Mouse (Mus musculus): Measurements from ENCODE around the gene Btnl10.
A peak's percentile ranks its signal among the peaks of the same experiment; 100 is the strongest.

- TF ChIP-seq ZNF384 (IDR thresholded peaks at IDR 0.05; ENCODE audit: low read depth, low read length) (peak; percentile 27; the same call in 1 of the 2 replicates), MAFK (IDR thresholded peaks at IDR 0.05; ENCODE audit: insufficient read depth, low read depth, low read length) (no peak)
Observed at GRCm38 (mm10) chr11:58916879-58917744, 596 bp upstream of the Btnl10 start.

Measured in ES-E14 (cell line).